Mouse (Mus musculus): Measurements from ENCODE around the gene Col2a1.

- TF ChIP-seq POLR2A (IDR thresholded peaks at IDR 0.05; ENCODE audit: low read depth, low read length): no peak
- no peak for TF ChIP-seq CTCF (conservative IDR thresholded peaks at IDR 0.05; ENCODE audit: insufficient read depth, insufficient read length, low read depth, low read length)
These were observed 44.6 kb upstream of the Col2a1 start for GRCm38 (mm10) chr15:98048918-98049700.

All from kidney, adult 2 months (tissue).